ENCODE assay signal across 9 mouse cellular contexts in the genomic region with DNA sequence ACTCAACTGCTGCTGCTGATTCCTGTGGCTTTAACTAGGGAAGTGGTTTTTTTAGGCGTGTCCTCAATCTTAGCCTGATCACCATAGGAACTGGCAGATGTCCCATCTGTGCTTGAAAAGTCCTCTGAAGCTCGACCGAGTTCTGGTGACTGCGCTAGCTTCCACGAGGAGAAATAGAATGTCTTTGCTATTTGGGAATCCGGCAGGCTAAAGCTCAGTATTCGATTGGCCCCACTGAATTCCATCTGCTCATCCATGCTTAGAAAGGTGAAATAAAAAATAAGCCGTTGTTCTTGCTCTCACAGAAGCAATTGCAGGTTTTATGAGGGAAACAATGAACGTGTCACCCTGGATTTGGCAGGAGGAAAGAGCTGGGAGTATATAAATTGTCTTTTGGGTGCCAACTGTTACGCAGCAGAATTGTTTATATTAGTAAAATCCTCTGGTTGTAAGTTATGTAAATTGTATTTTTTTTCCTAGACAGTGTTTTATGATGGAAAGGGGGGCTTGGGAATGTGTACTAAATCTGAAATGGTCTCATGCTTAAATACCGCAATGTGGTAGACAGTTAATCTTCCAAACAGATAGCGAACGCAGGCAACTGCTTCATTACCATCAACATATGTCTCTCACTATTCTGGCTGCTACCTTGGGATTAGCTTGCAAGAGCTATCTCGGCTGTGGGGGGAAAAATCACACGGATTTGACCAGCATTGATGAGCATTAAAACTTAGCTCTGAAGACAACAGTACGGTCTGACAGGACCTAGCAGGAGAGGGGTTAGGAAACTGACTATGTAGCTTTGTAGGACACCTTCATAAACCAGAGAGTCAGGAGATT.
DNase-seq lines count a peak whose midpoint lies in the region; ATAC-seq and TF ChIP-seq lines count a peak whose summit lies in the region.
"Had no signal": no experiment of that assay in that cellular context is flagged by ENCODE, and none has a peak within 500 bp of the region (broad histone marks: within the 10 kb centered on the region; RNA-seq: fewer than 3 reads in every experiment).

No protein-coding gene starts in this region.

- no peak overlapping the region for H3K4me3 ChIP-seq in hindbrain, embryonic 16.5 days (ENCODE audit: low read length)
- H3K4me3 ChIP-seq in hindbrain, embryonic 12.5 days: no peak overlapping the region
- H3K4me3 ChIP-seq in cerebellum, adult 2 months (replicated peaks; ENCODE audit: insufficient read depth, low read depth, low read length): peak overlapping the region; percentile 47
- no peak overlapping the region for H3K4me3 ChIP-seq in kidney, embryonic 15.5 days (replicated peaks)
- H3K4me3 ChIP-seq: embryonic facial prominence, embryonic 13.5 days had no signal

- H3K4me2 ChIP-seq in hindbrain, embryonic 16.5 days (ENCODE audit: low read length): peak overlapping the region; percentile 36
- H3K4me2 ChIP-seq in hindbrain, embryonic 12.5 days (replicated peaks): no peak overlapping the region
- peak overlapping the region; percentile 36 for H3K4me2 ChIP-seq in kidney, embryonic 15.5 days
- H3K4me2 ChIP-seq: embryonic facial prominence, embryonic 13.5 days had no signal

- H3K9ac ChIP-seq in hindbrain, embryonic 16.5 days (ENCODE audit: low read depth, low read length): no peak overlapping the region
- H3K9ac ChIP-seq in hindbrain, embryonic 12.5 days: no peak overlapping the region
- H3K9ac ChIP-seq in kidney, embryonic 15.5 days: no peak overlapping the region
- H3K9ac ChIP-seq: embryonic facial prominence, embryonic 13.5 days had no signal

- no peaks in the 10 kb centered on the region for H3K27me3 ChIP-seq in hindbrain, embryonic 16.5 days (replicated peaks; ENCODE audit: control insufficient read depth, insufficient read depth, low read length)
- no peaks in the 10 kb centered on the region for H3K27me3 ChIP-seq in hindbrain, embryonic 12.5 days
- H3K27me3 ChIP-seq in cerebellum, adult 2 months (ENCODE audit: control insufficient read depth, insufficient read depth, low read length): no peaks in the 10 kb centered on the region
- H3K27me3 ChIP-seq in kidney, embryonic 15.5 days: no peaks in the 10 kb centered on the region
- H3K27me3 ChIP-seq: embryonic facial prominence, embryonic 13.5 days had no signal

- no peaks in the 10 kb centered on the region for H3K9me3 ChIP-seq in hindbrain, embryonic 16.5 days (ENCODE audit: control insufficient read depth, low read length)
- H3K9me3 ChIP-seq in hindbrain, embryonic 12.5 days (replicated peaks): no peaks in the 10 kb centered on the region
- no peaks in the 10 kb centered on the region for H3K9me3 ChIP-seq in kidney, embryonic 15.5 days (replicated peaks)
- H3K9me3 ChIP-seq: embryonic facial prominence, embryonic 13.5 days had no signal

- DNase-seq in cerebellum, adult 2 months: peak; percentile 53 to 78
- DNase-seq in left cerebral cortex, postnatal 4 days: peak; percentile 34
- peak; percentile 62 for DNase-seq in telencephalon, adult 2 months (ENCODE audit: low read depth, low spot score)
- no peak for DNase-seq in spleen, postnatal 36 days (ENCODE audit: low spot score in 2 of 2)

- H3K4me1 ChIP-seq in hindbrain, embryonic 16.5 days (ENCODE audit: control insufficient read depth, insufficient read depth, low read depth, low read length): peaks cover 3% of the 10 kb centered on the region; the same call in 1 of the 2 replicates
- H3K4me1 ChIP-seq in hindbrain, embryonic 12.5 days: no peaks in the 10 kb centered on the region
- H3K4me1 ChIP-seq in cerebellum, adult 2 months (ENCODE audit: control insufficient read depth, insufficient read depth, low read length): no peaks in the 10 kb centered on the region
- peaks cover 5% of the 10 kb centered on the region; the same call in 1 of the 2 replicates for H3K4me1 ChIP-seq in kidney, embryonic 15.5 days
- H3K4me1 ChIP-seq: embryonic facial prominence, embryonic 13.5 days had no signal

- TF ChIP-seq POLR2A in cerebellum, adult 2 months (IDR thresholded peaks at IDR 0.05; ENCODE audit: borderline replicate concordance, insufficient read depth, low read length): no peak

- no peaks in the 10 kb centered on the region for H3K36me3 ChIP-seq in hindbrain, embryonic 16.5 days (ENCODE audit: control insufficient read depth, insufficient read depth, low read length)
- H3K36me3 ChIP-seq in hindbrain, embryonic 12.5 days: no peaks in the 10 kb centered on the region
- no peaks in the 10 kb centered on the region for H3K36me3 ChIP-seq in kidney, embryonic 15.5 days
- H3K36me3 ChIP-seq: embryonic facial prominence, embryonic 13.5 days had no signal

- no peak for TF ChIP-seq CTCF in cerebellum, adult 2 months (IDR thresholded peaks at IDR 0.05; ENCODE audit: borderline replicate concordance, insufficient read depth, low read depth, low read length)

- WGBS in hindbrain, embryonic 16.5 days: 45% methylated on average over 16 of the region's 16 CpGs
- 64% methylated on average over 16 of the region's 16 CpGs for WGBS in hindbrain, embryonic 12.5 days
- 8% methylated on average over 16 of the region's 16 CpGs for WGBS in cerebellum, adult 2 months
- WGBS in kidney, embryonic 15.5 days: 35% methylated on average over 16 of the region's 16 CpGs

- peak; percentile 42; the same call in 1 of the 2 replicates for ATAC-seq in hindbrain, embryonic 16.5 days
- ATAC-seq in hindbrain, embryonic 12.5 days (ENCODE audit: low FRiP score): no peak
- ATAC-seq in kidney, embryonic 15.5 days (replicated peaks; ENCODE audit: low FRiP score): peak; percentile 76
- no peak for ATAC-seq in monocyte, adult 5-6 weeks (replicated peaks; ENCODE audit: insufficient number of reproducible peaks, low FRiP score, low TSS enrichment, poor library complexity, severe bottlenecking)

- H3K27ac ChIP-seq in hindbrain, embryonic 16.5 days (ENCODE audit: low read depth, low read length): no peak overlapping the region
- H3K27ac ChIP-seq in hindbrain, embryonic 12.5 days: no peak overlapping the region
- H3K27ac ChIP-seq in cerebellum, adult 2 months (ENCODE audit: insufficient read depth, low read length): peak overlapping the region; percentile 62; the same call in 1 of the 2 replicates
- no peak overlapping the region for H3K27ac ChIP-seq in kidney, embryonic 15.5 days
- H3K27ac ChIP-seq: embryonic facial prominence, embryonic 13.5 days had no signal

- intact Hi-C loops in left cerebral cortex, postnatal 4 days (cut with DNase I): no loop called here

Comparison
In these comparisons a context has a peak if more than half of its experiments do, and no peak if none do; other contexts are left out.
1. ATAC-seq: peak in hindbrain, embryonic 16.5 days (single experiment) and kidney, embryonic 15.5 days (single experiment); none in hindbrain, embryonic 12.5 days (single experiment) and monocyte, adult 5-6 weeks (single experiment).
2. DNase-seq: peak in cerebellum, adult 2 months (2 of 2), left cerebral cortex, postnatal 4 days (single experiment) and telencephalon, adult 2 months (single experiment); none in spleen, postnatal 36 days (0 of 2).